Mouse (Mus musculus) liver, embryonic 14 days (tissue): Measurements from ENCODE around the gene Olfr1294. TPM values are rescaled to one million over a fixed set of nuclear protein-coding genes. Genes with fewer than 3 reads are reported as not detected.

Source experiments
- polyA plus RNA-seq: library from polyadenylated mRNA; depleted of rRNA; stranded (reverse); fragments of >200 nt; gene quantifications from 2 replicates; pipeline ENCODE4 v1.2.3, GENCODE M21; 2012; rRNA removed

The Olfr1294 gene
- polyA plus RNA-seq, result not detected in 2 replicates

DNA sequence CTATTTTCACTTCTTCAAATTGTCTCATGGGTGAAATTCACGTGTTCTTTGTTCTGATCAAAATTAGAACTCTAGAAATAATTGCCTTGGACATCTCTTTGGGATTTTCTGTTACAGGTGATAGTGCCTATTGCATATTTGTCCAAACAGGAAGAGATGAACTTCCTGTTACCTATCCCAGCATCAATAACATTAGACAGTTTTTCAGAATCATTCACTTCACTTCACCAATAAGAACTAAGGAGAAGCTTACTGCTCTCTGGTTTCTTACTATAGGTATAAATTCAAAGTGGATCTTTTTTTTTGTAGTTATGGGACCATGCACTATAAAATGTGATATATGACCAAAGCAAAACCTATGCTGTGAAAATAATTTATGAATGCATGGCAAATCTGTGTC is at the start of gene Olfr1294:
TSS of gene Olfr1294 (minus strand) at position 101 of the 400 bp plus-strand sequence.

DNA sequence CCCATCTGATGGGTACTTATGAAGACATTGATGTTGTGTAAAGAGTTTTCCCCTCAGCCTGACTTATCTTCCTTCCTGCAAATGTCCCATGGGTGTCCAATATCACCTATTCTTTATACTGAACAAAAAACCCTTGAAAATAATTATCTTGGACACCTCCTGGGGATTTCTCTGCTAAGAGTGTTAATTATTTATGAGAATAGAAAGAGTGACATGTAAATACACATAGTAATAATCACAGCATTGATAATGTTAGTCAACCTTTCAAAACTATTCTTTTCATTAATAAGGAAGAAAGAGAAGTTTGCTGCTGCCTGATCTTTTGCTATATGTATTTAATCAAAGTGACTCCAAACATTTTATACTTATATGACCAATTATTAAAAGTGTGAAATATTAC is 29.5 kb upstream of the Olfr1294 start, which contains the start of gene Olfr1295:
TSS of gene Olfr1295 (minus strand) at position 101 of the 400 bp plus-strand sequence.

DNA sequence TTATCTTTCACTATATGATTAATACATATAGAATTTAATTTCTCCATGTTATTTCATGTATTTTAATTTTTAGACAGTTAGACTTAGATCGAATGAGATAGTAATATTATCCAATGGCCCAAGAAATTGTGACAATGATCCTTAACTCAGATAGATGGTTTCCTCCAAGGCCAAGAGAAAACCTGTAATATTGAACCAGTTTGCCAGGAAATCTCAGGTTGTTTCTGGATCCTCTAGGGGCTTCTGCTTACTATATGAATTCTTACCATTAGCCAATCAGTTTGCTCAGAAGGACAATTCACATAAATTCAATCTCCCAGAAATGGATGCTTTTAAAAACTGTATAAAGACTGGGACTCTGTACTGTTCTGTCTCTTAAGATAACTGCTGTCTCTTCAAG is 15.2 kb downstream of the Olfr1294 start, which contains the start of gene Olfr1293-ps:
TSS of gene Olfr1293-ps (plus strand) at position 301 of the 400 bp plus-strand sequence.

DNA sequence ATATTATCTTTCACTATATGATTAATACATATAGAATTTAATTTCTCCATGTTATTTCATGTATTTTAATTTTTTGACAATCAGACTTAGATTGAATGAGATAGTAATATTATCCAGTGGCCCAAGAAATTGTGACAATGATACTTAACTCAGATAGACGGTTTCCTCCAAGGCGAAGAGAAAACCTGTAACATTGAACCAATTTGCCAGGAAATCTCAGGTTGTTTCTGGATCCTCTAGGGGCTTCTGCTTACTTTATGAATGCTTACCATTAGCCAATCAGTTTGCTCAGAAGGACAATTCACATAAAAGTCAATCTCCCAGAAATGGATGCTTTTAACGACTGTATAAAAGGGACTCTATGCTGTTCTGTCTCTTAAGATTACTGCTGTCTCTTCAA is 43.2 kb downstream of the Olfr1294 start, which contains the start of gene Olfr1291-ps1:
TSS of gene Olfr1291-ps1 (plus strand) at position 301 of the 400 bp plus-strand sequence.

DNA sequence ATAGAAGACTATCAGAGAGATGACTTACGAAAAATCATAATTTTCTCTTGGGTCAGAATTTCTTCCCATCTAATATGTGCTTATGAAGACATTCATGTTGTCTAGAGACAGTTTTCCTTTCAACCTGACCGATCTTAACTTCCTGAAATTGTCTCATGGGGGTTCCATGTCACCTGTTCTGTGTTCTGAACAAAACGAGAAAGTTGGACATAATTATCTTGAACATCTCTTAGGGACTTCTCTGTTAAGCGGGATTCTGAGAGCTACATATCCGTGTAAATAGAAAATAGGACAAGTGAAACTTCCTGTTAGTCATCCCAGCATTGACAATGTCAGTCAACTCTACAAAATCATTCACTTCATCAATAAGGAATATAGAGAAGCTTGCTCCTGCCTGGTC is 46.4 kb downstream of the Olfr1294 start, which contains the start of gene Olfr1290:
TSS of gene Olfr1290 (minus strand) at position 101 of the 400 bp plus-strand sequence.

Other genes starting within 250 kb of the Olfr1294 start
- gene Olfr1279, start 239.7 kb downstream of the Olfr1294 start, polyA plus RNA-seq, result not detected in 2 replicates
- not detected in 2 replicates for gene Olfr1280, start 226.3 kb downstream of the Olfr1294 start, polyA plus RNA-seq
- not detected in 2 replicates for gene Olfr1281, start 213.8 kb downstream of the Olfr1294 start, polyA plus RNA-seq
- gene Olfr1282, start 204.2 kb downstream of the Olfr1294 start, polyA plus RNA-seq, result not detected in 2 replicates
- not detected in 2 replicates for gene Olfr1283, start 173.5 kb downstream of the Olfr1294 start, polyA plus RNA-seq
- not detected in 2 replicates for gene Olfr1284, start 164.8 kb downstream of the Olfr1294 start, polyA plus RNA-seq
- gene Olfr1286, start 117.2 kb downstream of the Olfr1294 start, polyA plus RNA-seq, result not detected in 2 replicates
- not detected in 2 replicates for gene Olfr1287, start 91.1 kb downstream of the Olfr1294 start, polyA plus RNA-seq
- gene Olfr1288, start 66.2 kb downstream of the Olfr1294 start, polyA plus RNA-seq, result not detected in 2 replicates
- gene Olfr1289, start 59.5 kb downstream of the Olfr1294 start, polyA plus RNA-seq, result not detected in 2 replicates
- not detected in 2 replicates for gene Olfr1290, start 46.5 kb downstream of the Olfr1294 start, polyA plus RNA-seq
- not detected in 2 replicates for gene Olfr1291-ps1, start 43.1 kb downstream of the Olfr1294 start, polyA plus RNA-seq
- gene Olfr1293-ps, start 15.1 kb downstream of the Olfr1294 start, polyA plus RNA-seq, result not detected in 2 replicates
- gene Olfr1295, start 29.4 kb upstream of the Olfr1294 start, polyA plus RNA-seq, result not detected in 2 replicates
- gene Olfr1297, start 86.2 kb upstream of the Olfr1294 start, polyA plus RNA-seq, result not detected in 2 replicates
- gene Olfr1298, start 108.9 kb upstream of the Olfr1294 start, polyA plus RNA-seq, result not detected in 2 replicates
- gene Olfr1299, start 121.1 kb upstream of the Olfr1294 start, polyA plus RNA-seq, result not detected in 2 replicates
- gene Olfr1301, start 210.7 kb upstream of the Olfr1294 start, polyA plus RNA-seq, result not detected in 2 replicates
- not detected in 2 replicates for gene Olfr1302, start 237.1 kb upstream of the Olfr1294 start, polyA plus RNA-seq